Mouse (Mus musculus) stomach, embryonic 14.5 days (tissue): Measurements from ENCODE around the gene Ncapg. TPM values are rescaled to one million over a fixed set of nuclear protein-coding genes. Genes with fewer than 3 reads are reported as not detected.

Experiments used
- ATAC-seq: fragments of 200-750 bp; cut with Nextera tagmentation; 2 replicates; pipeline ENCODE4 v1.8.0; 2017; ENCODE audit warnings: low read depth, moderate TSS enrichment; ENCODE audit not compliant: insufficient number of reproducible peaks, insufficient read depth, low FRiP score
- H3K27ac ChIP-seq: fragments of 300-500 bp; sonication (generic); 2 replicates; pipeline ENCODE4 v1.5.1; 2014; ENCODE audit warnings: mild to moderate bottlenecking, low read length, moderate library complexity, mixed read lengths
- H3K27me3 ChIP-seq: fragments of 300-500 bp; sonication (generic); 2 replicates; pipeline ENCODE4 v1.6.1; 2014; ENCODE audit warnings: low read length, control low read depth, mixed read lengths; ENCODE audit not compliant: control insufficient read depth, insufficient read depth
- H3K36me3 ChIP-seq: fragments of 300-500 bp; sonication (generic); 2 replicates; pipeline ENCODE4 v1.6.1; 2014; ENCODE audit warnings: mild to moderate bottlenecking, control low read depth, low read length, moderate library complexity, mixed read lengths; ENCODE audit not compliant: control insufficient read depth, insufficient read depth
- H3K4me1 ChIP-seq: fragments of 300-500 bp; sonication (generic); 2 replicates; pipeline ENCODE4 v1.6.1; 2014; ENCODE audit warnings: low read length, control low read depth, mixed read lengths; ENCODE audit not compliant: control insufficient read depth, insufficient read depth
- H3K4me2 ChIP-seq: fragments of 300-500 bp; sonication (generic); replicated peaks from 2 replicates; pipeline ENCODE4 v1.6.1; 2014; ENCODE audit warnings: low read depth, low read length, control low read depth
- H3K4me3 ChIP-seq: fragments of 300-500 bp; sonication (generic); 2 replicates; pipeline ENCODE4 v1.5.1; 2014; ENCODE audit warnings: low read depth, low read length, control low read depth
- H3K9ac ChIP-seq: fragments of 300-500 bp; sonication (generic); replicated peaks from 2 replicates; pipeline ENCODE4 v1.6.1; 2014; ENCODE audit warnings: low read depth, mild to moderate bottlenecking, control low read depth, low read length, moderate library complexity, mixed read lengths
- H3K9me3 ChIP-seq: fragments of 300-500 bp; sonication (generic); 2 replicates; pipeline ENCODE4 v1.6.1; 2016; ENCODE audit warnings: low read depth, low read length, control low read depth; ENCODE audit not compliant: control insufficient read depth
- WGBS: fragments of 180-500 bp; shearing (Covaris S2); extraction: QIAGEN DNeasy Blood & Tissue Kit; methylation state at CpG from one replicate; pipeline ENCODE4 v1.1.7; 2014; 5-methylcytosine and 5-hydroxymethylcytosine counted together
- polyA plus RNA-seq: library from polyadenylated mRNA; unstranded; fragments of >200 nt; fragmentation: Nextera tagmentation; extraction: Ambion mirVana; gene quantifications from 2 replicates; pipeline ENCODE4 v1.2.1, GENCODE M21; 2014

Ncapg gene
- 55.1 and 55.6 TPM in 2 replicates for polyA plus RNA-seq

DNA sequence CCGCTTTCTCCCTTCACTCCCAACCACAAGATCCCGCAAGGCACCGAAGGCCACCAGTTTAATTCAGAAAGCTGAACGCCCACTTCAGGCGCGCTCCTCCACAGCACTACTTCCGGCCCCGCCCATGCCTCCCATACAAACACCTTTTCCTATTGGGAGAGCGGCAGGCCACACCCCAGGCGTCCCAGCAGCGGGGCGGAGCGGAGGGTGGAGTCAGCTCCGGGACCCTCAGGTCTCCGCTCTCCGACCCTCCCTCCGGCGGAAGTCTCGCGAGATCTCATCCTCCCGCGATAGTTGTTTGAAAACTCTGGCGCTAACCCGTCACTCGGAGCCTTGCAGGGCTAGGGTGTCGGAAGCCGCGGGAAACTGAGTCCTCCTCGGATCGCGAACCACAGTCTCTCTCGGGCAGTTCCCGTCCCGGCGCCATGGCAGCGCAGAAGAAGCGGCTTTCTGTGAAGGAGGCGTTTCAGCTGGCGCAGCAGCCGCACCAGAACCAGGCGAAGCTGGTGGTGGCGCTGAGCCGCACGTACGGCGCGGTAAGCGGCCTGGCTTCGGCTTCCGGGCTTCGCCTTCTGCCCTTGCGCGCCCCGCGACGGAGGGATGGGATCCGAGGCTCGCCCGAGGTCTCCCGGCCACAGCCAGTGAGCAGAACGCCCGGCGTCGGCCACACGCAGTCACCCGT, at the start of gene Ncapg:
Gene Ncapg (plus strand): TSS at position 322 of the 682 bp plus-strand sequence.
- Histone ChIP-seq H3K9ac (peak within 1 kb of the TSS; percentile 73), H3K4me1 (0 out of 2 replicates have a peak, but pooled peaks cover 5% of the 10 kb centered on the region), H3K4me3 (peak within 1 kb of the TSS; percentile 91), H3K36me3 (peaks cover under 1% of the 10 kb centered on the region), H3K9me3 (no peaks in the 10 kb centered on the region), H3K4me2 (peak within 1 kb of the TSS; percentile 83), H3K27ac (peak within 1 kb of the TSS; percentile 83), H3K27me3 (no peaks in the 10 kb centered on the region)
- WGBS, result under 1% methylated on average over 66 of the region's 66 CpGs
- peak; percentile 100 for ATAC-seq

- no peaks in the 10 kb centered on the region for H3K4me1 ChIP-seq
These were observed 48.2 kb upstream of the Ncapg start for GRCm38 (mm10) chr5:45621511-45621910.

DNA sequence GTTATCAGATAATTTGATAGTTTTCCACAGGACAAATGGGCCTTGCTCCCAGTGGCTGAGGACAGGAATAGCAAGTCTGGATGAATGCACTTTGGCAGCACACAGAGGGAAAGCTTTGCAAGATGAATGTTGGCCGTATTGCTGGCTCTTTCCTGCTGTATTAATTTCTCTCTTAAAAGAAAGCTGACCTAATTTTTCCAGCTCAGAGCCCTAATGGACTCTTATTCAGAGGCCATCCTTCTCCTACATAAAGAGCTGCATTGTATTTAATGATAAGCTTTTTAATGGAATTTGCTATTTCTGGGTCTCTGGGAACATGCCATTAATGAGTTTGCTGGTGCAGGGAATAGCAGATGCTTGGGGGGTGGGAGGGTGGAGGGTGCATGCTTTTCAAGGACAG, 41.9 kb upstream of the Ncapg start:
- no peaks in the 10 kb centered on the region for H3K36me3 ChIP-seq
- no peak overlapping the region for H3K4me2 ChIP-seq
- 47% methylated on average over 1 of the region's 1 CpGs for WGBS
- peaks cover 6% of the 10 kb centered on the region; the same call in 1 of the 2 replicates for H3K9me3 ChIP-seq
- H3K27ac ChIP-seq, result no peak overlapping the region
- H3K9ac ChIP-seq, result no peak overlapping the region
- H3K4me1 ChIP-seq, result no peaks in the 10 kb centered on the region
- ATAC-seq, result peak; percentile 56; the same call in 1 of the 2 replicates
- H3K4me3 ChIP-seq, result no peak overlapping the region
- H3K27me3 ChIP-seq, result no peaks in the 10 kb centered on the region

More at GRCm38 (mm10) chr5:45621511-45621910, 48.2 kb upstream of the Ncapg start:
- no peak overlapping the region for H3K27ac ChIP-seq
- H3K9me3 ChIP-seq, result peaks cover 6% of the 10 kb centered on the region; the same call in 1 of the 2 replicates
- no peak overlapping the region for H3K4me2 ChIP-seq
- no peak overlapping the region for H3K4me3 ChIP-seq
- H3K9ac ChIP-seq, result no peak overlapping the region
- ATAC-seq, result no peak
- no peaks in the 10 kb centered on the region for H3K36me3 ChIP-seq
- WGBS, result 65% methylated on average over 3 of the region's 3 CpGs
- H3K27me3 ChIP-seq, result no peaks in the 10 kb centered on the region

DNA sequence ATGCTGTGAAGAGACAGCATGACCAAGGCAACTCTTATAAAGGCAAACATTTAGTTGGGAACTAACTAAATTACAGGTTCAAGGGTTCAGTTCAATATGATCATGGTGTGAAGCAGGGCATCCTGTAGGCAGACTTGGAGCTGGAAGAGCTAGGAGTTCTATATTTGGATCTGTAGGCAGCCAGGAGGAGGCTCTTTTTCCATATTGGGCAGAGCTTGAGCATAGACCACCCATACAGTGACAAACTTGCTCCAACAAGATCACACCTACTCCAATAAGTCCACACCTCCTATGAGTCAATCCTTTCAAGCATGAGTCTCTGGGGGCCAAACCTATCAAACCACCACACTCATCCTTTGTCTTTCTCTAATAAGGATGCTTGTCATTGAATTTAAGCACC, 40.2 kb upstream of the Ncapg start:
- ATAC-seq, result no peak
- Histone ChIP-seq H3K4me2 (no peak overlapping the region), H3K27me3 (no peaks in the 10 kb centered on the region), H3K9ac (no peak overlapping the region), H3K4me3 (no peak overlapping the region), H3K27ac (no peak overlapping the region), H3K4me1 (no peaks in the 10 kb centered on the region), H3K9me3 (peaks cover 6% of the 10 kb centered on the region; the same call in 1 of the 2 replicates), H3K36me3 (no peaks in the 10 kb centered on the region)

DNA sequence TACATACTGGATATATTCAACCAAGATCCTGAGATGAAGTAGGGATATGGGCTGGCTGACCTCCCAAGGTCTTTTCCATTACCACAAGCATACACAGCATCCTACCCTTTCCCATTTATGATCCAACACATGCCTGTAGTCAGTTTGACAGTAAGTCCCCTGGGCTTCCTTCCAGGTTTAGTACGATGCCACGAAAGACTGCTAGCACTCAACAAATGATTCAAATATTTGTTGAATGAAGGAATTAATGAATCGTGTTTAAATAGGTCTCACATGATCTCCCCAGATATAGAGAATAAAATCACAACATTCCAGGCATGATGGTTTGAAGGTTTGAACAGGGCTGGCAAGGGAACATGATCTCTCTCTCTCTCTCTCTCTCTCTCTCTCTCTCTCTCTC, 31.3 kb upstream of the Ncapg start:
- Histone ChIP-seq H3K36me3 (no peaks in the 10 kb centered on the region), H3K9me3 (no peaks in the 10 kb centered on the region), H3K4me1 (no peaks in the 10 kb centered on the region), H3K27me3 (no peaks in the 10 kb centered on the region), H3K27ac (no peak overlapping the region), H3K4me2 (no peak overlapping the region; the same call in 1 of the 2 replicates), H3K4me3 (peak overlapping the region; percentile 54; the same call in 1 of the 2 replicates), H3K9ac (no peak overlapping the region; the same call in 1 of the 2 replicates)
- WGBS, result 32% methylated on average over 3 of the region's 3 CpGs
- ATAC-seq, result no peak

- WGBS, result 1% methylated on average over 48 of the region's 48 CpGs
- Histone ChIP-seq H3K27ac (no peak within 1 kb of the TSS; the same call in 1 of the 2 replicates), H3K4me3 (peak within 1 kb of the TSS; percentile 54)
These were observed 30.7 kb upstream of the Ncapg start, which contains the start of gene Fam184b for GRCm38 (mm10) chr5:45638806-45639714. TSS of gene Fam184b (minus strand) at chr5:45639614.

GRCm38 (mm10) chr5:45639715-45640092, 30.0 kb upstream of the Ncapg start:
- Histone ChIP-seq H3K27me3 (no peaks in the 10 kb centered on the region), H3K4me3 (peak overlapping the region; percentile 54), H3K9ac (no peak overlapping the region), H3K9me3 (no peaks in the 10 kb centered on the region), H3K27ac (no peak overlapping the region), H3K36me3 (no peaks in the 10 kb centered on the region), H3K4me2 (peak overlapping the region; percentile 99), H3K4me1 (no peaks in the 10 kb centered on the region)
- WGBS, result 4% methylated on average over 8 of the region's 8 CpGs
- peak; percentile 37; the same call in 1 of the 2 replicates for ATAC-seq

More at GRCm38 (mm10) chr5:45638806-45639714, 30.7 kb upstream of the Ncapg start, which contains the start of gene Fam184b:
- H3K27me3 ChIP-seq, result no peaks in the 10 kb centered on the region
- H3K9me3 ChIP-seq, result no peaks in the 10 kb centered on the region
- ATAC-seq, result peak; percentile 81
- no peaks in the 10 kb centered on the region for H3K36me3 ChIP-seq
- H3K4me2 ChIP-seq, result peak within 1 kb of the TSS; percentile 99
- H3K9ac ChIP-seq, result peak within 1 kb of the TSS; percentile 45
- no peaks in the 10 kb centered on the region for H3K4me1 ChIP-seq

GRCm38 (mm10) chr5:45651026-45651703, 18.6 kb upstream of the Ncapg start:
- Histone ChIP-seq H3K4me2 (no peak overlapping the region), H3K9me3 (no peaks in the 10 kb centered on the region), H3K9ac (no peak overlapping the region), H3K27me3 (no peaks in the 10 kb centered on the region), H3K27ac (no peak overlapping the region), H3K4me3 (no peak overlapping the region), H3K4me1 (no peaks in the 10 kb centered on the region), H3K36me3 (no peaks in the 10 kb centered on the region)
- no peak for ATAC-seq
- WGBS, result 81% methylated on average over 2 of the region's 2 CpGs
